Mouse (Mus musculus) embryonic facial prominence, embryonic 10.5 days (tissue): ENCODE results near the gene Nap1l4. TPM values are rescaled to one million over a fixed set of nuclear protein-coding genes. Genes with fewer than 3 reads are reported as not detected.

Experiments
- DNase-seq: peaks from one replicate; pipeline ENCODE4 v3.0.0-alpha.2; 2017; ENCODE audit warnings: low spot score
- H3K27ac ChIP-seq: fragments of 300-500 bp; sonication (generic); replicated peaks from 2 replicates; pipeline ENCODE4 v1.5.1; 2016; ENCODE audit warnings: mild to moderate bottlenecking
- H3K27me3 ChIP-seq: fragments of 300-500 bp; sonication (generic); replicated peaks from 2 replicates; pipeline ENCODE4 v1.6.1; 2016; ENCODE audit warnings: low read depth, mild to moderate bottlenecking; ENCODE audit not compliant: poor library complexity, severe bottlenecking
- H3K36me3 ChIP-seq: fragments of 300-500 bp; sonication (generic); replicated peaks from 2 replicates; pipeline ENCODE4 v1.6.1; 2016; ENCODE audit warnings: mild to moderate bottlenecking, moderate library complexity
- H3K4me1 ChIP-seq: fragments of 300-500 bp; sonication (generic); 2 replicates; pipeline ENCODE4 v1.6.1; 2016
- H3K4me3 ChIP-seq: fragments of 300-500 bp; sonication (generic); 2 replicates; pipeline ENCODE4 v1.5.1; 2016; ENCODE audit warnings: mild to moderate bottlenecking, moderate library complexity
- H3K9me3 ChIP-seq: fragments of 300-500 bp; sonication (generic); 2 replicates; pipeline ENCODE4 v1.6.1; 2016; ENCODE audit warnings: mild to moderate bottlenecking
- WGBS: fragments of 180-500 bp; shearing (Covaris S2); methylation state at CpG from one replicate; pipeline ENCODE4 v1.1.7; 2016; 5-methylcytosine and 5-hydroxymethylcytosine counted together
- microRNA-seq: library from miRNA; unstranded; fragments of <30 nt; microRNA quantifications from one replicate; pipeline ENCODE4, GENCODE M21; 2017
- polyA plus RNA-seq: library from polyadenylated mRNA; unstranded; fragments of >200 nt; fragmentation: Nextera tagmentation; extraction: Ambion mirVana; gene quantifications from 2 replicates; pipeline ENCODE4 v1.2.1, GENCODE M21; 2016

Nap1l4 gene
- polyA plus RNA-seq, 1 experiment from 2014 or later, result 377 TPM

- H3K9me3 ChIP-seq, result peaks cover 18% of the 10 kb centered on the region
- H3K27ac ChIP-seq, result peak overlapping the region; percentile 51
- DNase-seq, result peak; percentile 66
- H3K4me1 ChIP-seq, result peaks cover 57% of the 10 kb centered on the region
- H3K4me3 ChIP-seq, result no peak overlapping the region
- no peaks in the 10 kb centered on the region for H3K36me3 ChIP-seq
- H3K27me3 ChIP-seq, result peaks cover 59% of the 10 kb centered on the region
- 13% methylated on average over 6 of the region's 6 CpGs for WGBS
Observed at GRCm38 (mm10) chr7:143467714-143468113, 81.2 kb downstream of the Nap1l4 start.

- H3K27me3 ChIP-seq, result peaks cover 60% of the 10 kb centered on the region
- DNase-seq, result peak; percentile 86
- H3K4me3 ChIP-seq, result no peak overlapping the region
- peaks cover 72% of the 10 kb centered on the region for H3K4me1 ChIP-seq
- H3K9me3 ChIP-seq, result peaks cover 29% of the 10 kb centered on the region
- WGBS, result 33% methylated on average over 14 of the region's 14 CpGs
- H3K27ac ChIP-seq, result 0 out of 2 replicates have a peak overlapping the region, but pooled peaks have one; percentile 82
- H3K36me3 ChIP-seq, result no peaks in the 10 kb centered on the region
Observed at GRCm38 (mm10) chr7:143466099-143466677, 82.7 kb downstream of the Nap1l4 start.

- Histone ChIP-seq H3K4me3 (peak overlapping the region; percentile 52), H3K4me1 (peaks cover 82% of the 10 kb centered on the region), H3K36me3 (no peaks in the 10 kb centered on the region), H3K9me3 (peaks cover 41% of the 10 kb centered on the region), H3K27me3 (peaks cover 69% of the 10 kb centered on the region), H3K27ac (peak overlapping the region; percentile 82)
- DNase-seq, result peak; percentile 84
- 26% methylated on average over 56 of the region's 56 CpGs for WGBS
Observed at GRCm38 (mm10) chr7:143464811-143465560, 83.9 kb downstream of the Nap1l4 start.

DNA sequence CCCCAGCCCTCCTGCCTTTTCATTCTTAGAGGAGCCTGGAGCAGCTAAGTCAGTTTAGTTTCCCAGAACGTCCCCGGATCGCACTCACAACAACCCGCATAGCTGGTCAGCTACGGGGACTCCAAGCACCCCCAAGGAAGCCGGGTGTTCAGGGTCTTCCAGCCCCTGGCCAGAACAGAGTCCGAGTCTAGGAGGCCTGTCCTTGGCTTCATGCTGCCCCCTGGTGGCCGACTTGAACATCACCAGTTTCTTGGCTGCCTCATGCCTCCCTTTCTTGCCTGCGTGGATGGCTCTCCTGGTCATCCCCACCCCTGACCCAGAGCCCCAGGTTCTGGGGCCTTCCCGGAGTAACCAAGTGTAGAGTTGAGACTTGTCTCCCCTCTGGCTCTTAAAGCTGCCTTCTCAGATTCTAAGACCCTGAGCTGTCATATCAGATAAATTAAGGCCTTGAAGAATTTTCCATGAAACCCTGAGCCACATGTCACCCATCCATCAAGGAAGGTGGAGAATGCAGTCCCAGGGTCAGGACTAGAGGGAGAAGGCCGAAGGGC lies 85.0 kb downstream of the Nap1l4 start:
- peaks cover 75% of the 10 kb centered on the region for H3K27me3 ChIP-seq
- H3K4me3 ChIP-seq, result peak overlapping the region; percentile 30; the same call in 1 of the 2 replicates
- 33% methylated on average over 11 of the region's 11 CpGs for WGBS
- H3K4me1 ChIP-seq, result peaks cover 84% of the 10 kb centered on the region
- 0 out of 2 replicates have a peak, but pooled peaks cover 5% of the 10 kb centered on the region for H3K36me3 ChIP-seq
- H3K9me3 ChIP-seq, result peaks cover 51% of the 10 kb centered on the region
- peak overlapping the region; percentile 82 for H3K27ac ChIP-seq
- DNase-seq, result peak; percentile 88

Small RNA genes lying within 50 kb of the gene (microRNA-seq; reads per million reads assigned to microRNA genes)
- 2.7 reads per million for gene Mir7064

Other genes starting within 250 kb of the Nap1l4 start
- 355 and 407 TPM in 2 replicates for gene Cdkn1c, start 88.1 kb downstream of the Nap1l4 start, polyA plus RNA-seq
- 0.26 and 0.96 TPM in 2 replicates for gene Slc22a18, start 75.4 kb downstream of the Nap1l4 start, polyA plus RNA-seq
- gene Phlda2, start 46.0 kb downstream of the Nap1l4 start, polyA plus RNA-seq, result 2.7 and 2.9 TPM in 2 replicates
- gene Cars, start 51.0 kb upstream of the Nap1l4 start, polyA plus RNA-seq, result 79.5 and 80.7 TPM in 2 replicates
- gene Tnfrsf26, start 79.6 kb upstream of the Nap1l4 start, polyA plus RNA-seq, result 0.17 and 0.30 TPM in 2 replicates
- gene Tnfrsf22, start 100.6 kb upstream of the Nap1l4 start, polyA plus RNA-seq, result 9.7 and 12.2 TPM in 2 replicates
- 0.35 and 0.65 TPM in 2 replicates for gene Tnfrsf23, start 136.8 kb upstream of the Nap1l4 start, polyA plus RNA-seq
- 15.8 and 16.8 TPM in 2 replicates for gene Osbpl5, start 207.9 kb upstream of the Nap1l4 start, polyA plus RNA-seq
- gene Mrgprg, start 217.9 kb upstream of the Nap1l4 start, polyA plus RNA-seq, result not detected in 2 replicates
- gene Mrgpre, start 235.4 kb upstream of the Nap1l4 start, polyA plus RNA-seq, result 1.8 TPM in 2 replicates